Mouse (Mus musculus) myocyte (in vitro differentiated cells): ENCODE results near the gene Ube4b.

ENCODE experiments used
- CEBPB ChIP-seq: IDR thresholded peaks from 2 replicates; pipeline ENCODE4 v1.6.1; 2011; ENCODE audit warnings: mild to moderate bottlenecking, moderate library complexity; ENCODE audit not compliant: poor library complexity, insufficient read depth, severe bottlenecking
- MAX ChIP-seq: IDR thresholded peaks from one replicate; pipeline ENCODE4 v1.6.1; 2011; ENCODE audit warnings: low read depth, mild to moderate bottlenecking, control low read depth
- MYOD1 ChIP-seq, 3 experiments: IDR thresholded peaks; one replicate each; pipeline ENCODE4 v1.6.1; 2011; ENCODE audit warnings: control low read depth in 2 of 3, low read depth in 2 of 3, mild to moderate bottlenecking in 2 of 3, moderate library complexity in 1 of 3; ENCODE audit not compliant: insufficient read length in 2 of 3, control insufficient read depth in 1 of 3
- MYOG ChIP-seq, 3 experiments: IDR thresholded peaks; one replicate each; pipeline ENCODE4 v1.6.1; 2011; ENCODE audit warnings: control low read depth in 2 of 3, low read depth in 2 of 3, mild to moderate bottlenecking in 2 of 3; ENCODE audit not compliant: insufficient read length in 2 of 3, control insufficient read depth in 1 of 3, insufficient read depth in 1 of 3
- POLR2A ChIP-seq: IDR thresholded peaks from one replicate; pipeline ENCODE4 v1.6.1; 2011; ENCODE audit warnings: low read depth, mild to moderate bottlenecking, control low read depth, moderate library complexity; ENCODE audit not compliant: insufficient read length
- TCF12 ChIP-seq: IDR thresholded peaks from one replicate; pipeline ENCODE4 v1.6.1; 2011; ENCODE audit warnings: mild to moderate bottlenecking, control low read depth; ENCODE audit not compliant: poor library complexity, insufficient read depth, severe bottlenecking
- TCF3 ChIP-seq: IDR thresholded peaks from one replicate; pipeline ENCODE4 v1.6.1; 2011; ENCODE audit warnings: low read depth, control low read depth; ENCODE audit not compliant: insufficient read length
- USF1 ChIP-seq: IDR thresholded peaks from one replicate; pipeline ENCODE4 v1.6.1; 2011; ENCODE audit warnings: low read depth, mild to moderate bottlenecking, control low read depth, moderate library complexity

DNA sequence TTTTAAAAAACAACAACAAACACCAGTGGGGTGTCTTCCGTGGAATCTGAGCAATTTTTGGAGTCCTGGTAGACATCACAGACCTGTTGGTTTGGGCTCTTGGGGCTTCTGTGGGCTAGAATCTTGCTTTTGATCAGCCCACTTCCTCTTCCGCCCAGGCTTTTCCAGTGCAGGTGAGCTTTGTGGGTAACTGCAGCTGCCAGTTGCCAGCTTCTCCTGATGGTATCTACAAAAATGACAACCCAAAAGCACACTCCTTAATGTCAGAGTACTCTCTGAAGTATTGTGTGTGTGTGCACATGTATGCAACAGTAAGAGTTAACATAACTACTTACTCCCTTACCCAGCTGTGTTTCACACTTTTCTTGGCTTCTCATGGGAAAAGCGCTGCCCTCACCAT, 43.0 kb upstream of the Ube4b start:
- no peak for TF ChIP-seq MYOD1 (IDR thresholded peaks at IDR 0.05; ENCODE audit: control insufficient read depth in 1 of 3, insufficient read length in 2 of 3, low read depth in 2 of 3)
- TF ChIP-seq POLR2A: no peak
- TF ChIP-seq USF1: no peak
- no peak for TF ChIP-seq MYOG (IDR thresholded peaks at IDR 0.05; ENCODE audit: control insufficient read depth in 1 of 3, insufficient read depth in 1 of 3, insufficient read length in 2 of 3, low read depth in 2 of 3)
- no peak for TF ChIP-seq TCF3
- TF ChIP-seq MAX: no peak
- no peak for TF ChIP-seq TCF12
- TF ChIP-seq CEBPB: no peak
